Mouse (Mus musculus): ENCODE data around the gene Ankrd33.

Ankrd33 gene

GRCm38 (mm10) chr15:101077813-101078730, 37.5 kb upstream of the Ankrd33 start, which contains the start of gene Fignl2:
Gene Fignl2, minus strand, starts transcription at chr15:101078567.
- no peaks in the 10 kb centered on the region for H3K36me3 ChIP-seq (ENCODE audit: control insufficient read depth, insufficient read depth, low read length, poor library complexity, severe bottlenecking)
- H3K27me3 ChIP-seq (ENCODE audit: control insufficient read depth, insufficient read depth, low read length, poor library complexity, severe bottlenecking): 0 out of 2 replicates have a peak, but pooled peaks cover 2% of the 10 kb centered on the region
- no peak for DNase-seq (ENCODE audit: low read depth, low spot score)

DNA sequence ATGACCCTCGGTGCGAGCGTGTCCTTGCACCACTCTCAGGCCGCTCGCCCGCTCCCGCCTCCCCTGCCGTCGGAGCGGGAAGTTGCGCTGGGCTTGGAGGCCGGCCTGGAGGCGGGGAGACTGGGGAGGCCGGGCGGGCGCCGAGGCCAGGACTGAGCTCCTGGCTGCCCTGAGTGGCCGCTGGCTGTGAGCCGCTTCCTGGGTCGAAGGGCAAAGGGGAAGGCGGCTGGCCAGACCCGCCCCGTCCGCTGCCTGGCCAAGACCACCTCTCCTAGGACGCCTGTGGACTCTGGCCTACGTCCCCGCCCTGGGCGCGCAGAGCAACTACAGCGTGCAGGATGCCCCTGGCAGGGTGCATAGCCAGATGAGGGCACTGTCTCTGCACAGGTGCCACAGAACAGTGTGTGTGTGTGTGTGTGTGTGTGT, 36.8 kb upstream of the Ankrd33 start:
- Histone ChIP-seq H3K36me3 (ENCODE audit: control insufficient read depth, insufficient read depth, low read length, poor library complexity, severe bottlenecking) (no peaks in the 10 kb centered on the region), H3K27me3 (ENCODE audit: control insufficient read depth, insufficient read depth, low read length, poor library complexity, severe bottlenecking) (0 out of 2 replicates have a peak, but pooled peaks cover 2% of the 10 kb centered on the region)
- DNase-seq (ENCODE audit: low read depth, low spot score): no peak

DNA sequence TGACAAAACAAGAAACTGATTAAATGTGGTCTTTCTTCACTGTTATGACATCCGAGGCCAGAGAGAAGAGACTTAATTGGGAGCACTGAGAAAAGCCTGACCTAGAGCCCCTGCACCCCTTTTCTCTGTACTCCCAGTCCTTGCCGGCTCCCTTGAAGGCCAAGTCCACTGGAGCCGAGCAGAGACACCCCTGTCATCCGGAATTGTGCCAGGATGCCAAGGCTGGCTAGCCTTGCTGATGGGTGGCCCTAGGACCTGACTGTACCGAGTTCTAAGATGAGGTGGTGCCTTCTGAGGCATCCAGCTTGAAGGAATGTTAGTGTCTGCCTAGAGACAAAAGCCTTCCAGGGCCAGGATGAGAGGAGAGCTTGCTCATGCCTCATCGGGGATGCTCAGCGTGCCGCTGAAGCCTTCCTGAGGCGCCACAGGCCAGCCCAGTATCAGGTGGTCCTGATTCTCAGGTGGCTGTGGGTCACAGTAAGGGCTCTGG, 35.5 kb upstream of the Ankrd33 start:
- Histone ChIP-seq H3K36me3 (ENCODE audit: control insufficient read depth, insufficient read depth, low read length, poor library complexity, severe bottlenecking) (no peaks in the 10 kb centered on the region), H3K27me3 (ENCODE audit: control insufficient read depth, insufficient read depth, low read length, poor library complexity, severe bottlenecking) (0 out of 2 replicates have a peak, but pooled peaks cover 2% of the 10 kb centered on the region)
- DNase-seq (ENCODE audit: low read depth, low spot score): no peak

DNA sequence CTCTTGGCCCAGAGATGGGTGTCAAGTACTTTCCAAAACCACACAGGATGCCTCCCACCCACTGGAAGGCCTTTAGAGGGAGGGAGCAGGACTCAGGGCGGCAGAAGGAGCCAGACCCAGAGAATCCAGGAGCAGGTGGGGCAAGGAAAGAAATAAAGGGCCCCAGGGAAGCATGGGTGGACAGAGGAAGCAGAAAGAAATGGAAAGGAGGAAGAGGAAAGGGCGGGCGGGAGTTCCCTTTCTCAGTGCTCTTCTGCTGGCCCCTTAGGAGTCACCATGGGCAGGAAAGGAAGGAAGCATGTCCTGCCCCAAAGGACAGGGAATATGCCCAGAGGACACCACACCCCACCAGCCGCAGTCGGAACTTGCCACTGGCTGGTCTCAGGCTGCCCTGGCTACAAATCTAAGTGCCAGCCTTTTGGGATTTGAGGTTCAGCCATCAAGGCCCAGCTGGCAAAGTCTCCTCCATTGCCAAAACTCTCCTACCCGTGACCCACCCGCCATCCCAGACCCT, 34.5 kb upstream of the Ankrd33 start:
- Histone ChIP-seq H3K36me3 (ENCODE audit: control insufficient read depth, insufficient read depth, low read length, poor library complexity, severe bottlenecking) (no peaks in the 10 kb centered on the region), H3K27me3 (ENCODE audit: control insufficient read depth, insufficient read depth, low read length, poor library complexity, severe bottlenecking) (0 out of 2 replicates have a peak, but pooled peaks cover 2% of the 10 kb centered on the region)
- no peak for DNase-seq (ENCODE audit: low read depth, low spot score)

DNA sequence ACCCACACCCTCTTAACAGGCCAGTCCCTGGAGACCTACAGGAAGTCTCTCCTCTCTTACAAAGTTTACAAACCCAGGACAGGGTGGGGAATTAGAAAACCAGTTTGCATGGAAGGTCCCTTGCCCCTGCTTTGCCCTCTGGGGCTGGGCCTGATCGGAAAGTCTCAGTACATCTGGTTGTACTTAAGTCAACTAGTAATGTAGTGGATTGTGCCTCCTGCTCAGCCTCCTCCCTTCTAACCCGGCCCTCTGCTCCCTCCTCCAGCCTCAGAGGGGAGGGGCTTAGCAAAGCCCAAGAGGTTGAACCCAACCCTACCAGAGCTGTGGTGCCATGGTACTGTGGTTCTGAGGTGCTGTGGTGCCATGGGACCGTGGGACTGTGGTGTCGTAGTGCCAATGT, 33.3 kb upstream of the Ankrd33 start:
- H3K27me3 ChIP-seq (ENCODE audit: control insufficient read depth, insufficient read depth, low read length, poor library complexity, severe bottlenecking): 0 out of 2 replicates have a peak, but pooled peaks cover 2% of the 10 kb centered on the region
- no peaks in the 10 kb centered on the region for H3K36me3 ChIP-seq (ENCODE audit: control insufficient read depth, insufficient read depth, low read length, poor library complexity, severe bottlenecking)
- no peak for DNase-seq (ENCODE audit: low read depth, low spot score)

DNA sequence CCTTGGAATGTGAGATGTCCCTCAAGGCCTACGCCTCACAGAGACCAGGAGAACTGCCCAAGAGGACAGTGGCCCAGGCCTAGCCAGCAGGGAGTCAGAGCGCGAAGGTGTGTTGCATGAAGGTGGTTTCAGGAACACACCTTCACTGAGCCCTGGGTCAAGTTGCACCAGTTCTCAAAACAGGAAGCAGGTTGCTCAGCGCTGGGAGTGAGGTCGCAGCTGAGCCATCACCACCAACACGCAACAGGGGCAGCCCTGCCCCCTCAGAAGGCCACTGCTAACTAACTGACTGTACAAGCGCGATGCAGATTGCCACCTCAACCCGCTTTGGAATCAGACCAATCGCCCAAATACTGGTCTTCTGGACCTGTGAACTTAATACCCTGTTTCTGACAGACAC, 31.1 kb upstream of the Ankrd33 start:
- DNase-seq (ENCODE audit: low read depth, low spot score): no peak
- Histone ChIP-seq H3K36me3 (ENCODE audit: control insufficient read depth, insufficient read depth, low read length, poor library complexity, severe bottlenecking) (no peaks in the 10 kb centered on the region), H3K27me3 (ENCODE audit: control insufficient read depth, insufficient read depth, low read length, poor library complexity, severe bottlenecking) (0 out of 2 replicates have a peak, but pooled peaks cover 2% of the 10 kb centered on the region)

- no peak for DNase-seq (ENCODE audit: low read depth, low spot score)
- H3K36me3 ChIP-seq (ENCODE audit: control insufficient read depth, insufficient read depth, low read length, poor library complexity, severe bottlenecking): no peaks in the 10 kb centered on the region
- 0 out of 2 replicates have a peak, but pooled peaks cover 2% of the 10 kb centered on the region for H3K27me3 ChIP-seq (ENCODE audit: control insufficient read depth, insufficient read depth, low read length, poor library complexity, severe bottlenecking)
These were observed 29.1 kb upstream of the Ankrd33 start for GRCm38 (mm10) chr15:101086451-101086850.

- no peak for DNase-seq (ENCODE audit: low read depth, low spot score)
These were observed 28.6 kb upstream of the Ankrd33 start for GRCm38 (mm10) chr15:101086956-101087355.

DNA sequence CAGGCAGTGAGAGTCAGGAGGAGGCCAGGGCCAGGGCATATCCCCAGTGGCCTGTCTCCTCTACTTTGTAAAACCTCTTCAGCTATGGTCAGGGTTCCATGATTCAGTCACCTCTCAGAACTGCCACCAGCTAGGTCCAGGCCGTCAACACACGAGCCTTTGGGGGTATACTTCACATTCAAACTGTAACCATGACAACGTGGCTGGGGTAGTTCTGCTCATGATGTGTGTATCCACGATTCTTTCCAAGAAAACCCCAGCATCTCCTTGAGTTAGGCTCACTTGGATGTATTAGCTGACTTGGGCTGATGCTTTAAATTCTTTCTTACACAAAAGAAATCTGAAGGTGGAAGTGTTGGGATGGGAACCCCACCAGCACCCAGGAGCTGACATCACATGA, 27.3 kb upstream of the Ankrd33 start:
- Histone ChIP-seq H3K36me3 (ENCODE audit: control insufficient read depth, insufficient read depth, low read length, poor library complexity, severe bottlenecking) (no peaks in the 10 kb centered on the region), H3K27me3 (ENCODE audit: control insufficient read depth, insufficient read depth, low read length, poor library complexity, severe bottlenecking) (no peaks in the 10 kb centered on the region)
- DNase-seq (ENCODE audit: low read depth, low spot score): no peak

More at GRCm38 (mm10) chr15:101086956-101087355, 28.6 kb upstream of the Ankrd33 start:
- Histone ChIP-seq H3K27me3 (ENCODE audit: control insufficient read depth, insufficient read depth, low read length, poor library complexity, severe bottlenecking) (no peaks in the 10 kb centered on the region), H3K36me3 (ENCODE audit: control insufficient read depth, insufficient read depth, low read length, poor library complexity, severe bottlenecking) (no peaks in the 10 kb centered on the region)

GRCm38 (mm10) chr15:101091551-101091950, 24.0 kb upstream of the Ankrd33 start:
- Histone ChIP-seq H3K36me3 (ENCODE audit: control insufficient read depth, insufficient read depth, low read length, poor library complexity, severe bottlenecking) (no peaks in the 10 kb centered on the region), H3K27me3 (ENCODE audit: control insufficient read depth, insufficient read depth, low read length, poor library complexity, severe bottlenecking) (no peaks in the 10 kb centered on the region)
- no peak for DNase-seq (ENCODE audit: low read depth, low spot score)

DNA sequence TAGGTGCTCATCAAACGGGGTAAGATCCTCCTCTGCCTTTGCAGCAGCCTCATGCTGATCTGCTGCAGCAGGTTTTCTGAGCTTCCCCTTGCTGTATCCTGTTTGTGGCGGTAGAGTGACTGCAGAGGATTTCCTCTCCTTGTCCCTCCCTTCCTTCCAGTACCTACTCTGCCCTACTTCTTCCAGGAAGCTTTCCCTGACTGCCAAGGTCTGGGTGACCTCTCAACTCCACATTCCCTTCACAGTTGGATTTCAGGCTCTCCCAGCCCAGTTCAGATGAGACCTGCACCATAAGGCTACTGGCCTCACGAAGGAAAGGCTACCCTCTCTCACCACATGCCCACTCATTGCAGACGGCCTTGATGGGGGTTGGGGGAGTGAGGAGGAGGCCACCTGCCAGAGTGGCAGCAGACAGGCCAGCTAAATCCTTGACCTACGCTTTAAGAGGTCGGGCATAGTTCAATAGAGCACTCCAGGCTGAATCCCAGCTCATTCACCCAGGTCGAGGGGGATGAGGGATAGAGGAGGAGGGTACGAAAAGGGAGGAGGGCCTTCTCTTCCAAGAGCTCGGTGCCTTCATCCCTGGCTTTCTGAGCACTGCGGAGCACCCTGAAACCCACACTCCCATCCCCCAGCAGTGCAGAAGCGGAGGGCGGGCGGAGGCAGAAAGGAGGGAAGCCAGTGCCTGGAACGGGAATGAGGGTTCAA, 23.3 kb upstream of the Ankrd33 start:
- Histone ChIP-seq H3K27me3 (ENCODE audit: control insufficient read depth, insufficient read depth, low read length, poor library complexity, severe bottlenecking) (no peaks in the 10 kb centered on the region), H3K36me3 (ENCODE audit: control insufficient read depth, insufficient read depth, low read length, poor library complexity, severe bottlenecking) (no peaks in the 10 kb centered on the region)
- DNase-seq (ENCODE audit: low read depth, low spot score): no peak

GRCm38 (mm10) chr15:101092829-101093648, 22.5 kb upstream of the Ankrd33 start:
- H3K27me3 ChIP-seq (ENCODE audit: control insufficient read depth, insufficient read depth, low read length, poor library complexity, severe bottlenecking): no peaks in the 10 kb centered on the region
- DNase-seq (ENCODE audit: low read depth, low spot score): no peak

GRCm38 (mm10) chr15:101093988-101094387, 21.6 kb upstream of the Ankrd33 start:
- Histone ChIP-seq H3K27me3 (ENCODE audit: control insufficient read depth, insufficient read depth, low read length, poor library complexity, severe bottlenecking) (no peaks in the 10 kb centered on the region), H3K36me3 (ENCODE audit: control insufficient read depth, insufficient read depth, low read length, poor library complexity, severe bottlenecking) (no peaks in the 10 kb centered on the region)
- DNase-seq (ENCODE audit: low read depth, low spot score): no peak

More at GRCm38 (mm10) chr15:101092829-101093648, 22.5 kb upstream of the Ankrd33 start:
- no peaks in the 10 kb centered on the region for H3K36me3 ChIP-seq (ENCODE audit: control insufficient read depth, insufficient read depth, low read length, poor library complexity, severe bottlenecking)

GRCm38 (mm10) chr15:101094979-101095378, 20.6 kb upstream of the Ankrd33 start:
- no peaks in the 10 kb centered on the region for H3K27me3 ChIP-seq (ENCODE audit: control insufficient read depth, insufficient read depth, low read length, poor library complexity, severe bottlenecking)
- no peaks in the 10 kb centered on the region for H3K36me3 ChIP-seq (ENCODE audit: control insufficient read depth, insufficient read depth, low read length, poor library complexity, severe bottlenecking)
- no peak for DNase-seq (ENCODE audit: low read depth, low spot score)
